Mouse (Mus musculus): ENCODE measurements around the gene Mtus2. TPM values are rescaled to one million over a fixed set of nuclear protein-coding genes. Genes with fewer than 3 reads are reported as not detected.

Mtus2 gene
- polyA plus RNA-seq, 1 experiment from 2014 or later = 53.9 TPM

DNA sequence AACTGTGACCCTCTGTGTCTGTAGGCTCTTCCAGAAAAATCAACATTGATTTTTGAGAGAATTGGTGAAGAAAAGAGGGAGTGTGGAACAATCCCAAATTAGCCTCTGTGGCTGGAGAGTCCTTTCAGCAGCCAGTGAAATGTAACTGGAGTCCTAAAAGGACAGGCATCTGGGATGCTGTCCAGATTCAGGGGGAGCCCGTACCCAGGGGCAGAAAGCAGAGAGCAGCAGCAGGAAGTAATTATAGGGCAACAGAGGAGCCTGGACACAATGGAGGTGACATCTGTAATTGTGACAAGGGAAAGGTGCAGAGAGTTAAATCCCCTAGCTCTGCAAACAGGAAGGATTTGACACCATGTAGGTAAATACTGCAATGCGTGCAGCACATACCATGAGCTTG lies 291.1 kb downstream of the Mtus2 start:
- Histone ChIP-seq H3K4me2 (ENCODE audit: low read depth, low read length) (no peak overlapping the region), H3K9ac (replicated peaks; ENCODE audit: low read depth, low read length) (no peak overlapping the region), H3K27me3 (ENCODE audit: control insufficient read depth, insufficient read depth, low read length) (no peaks in the 10 kb centered on the region), H3K36me3 (ENCODE audit: control insufficient read depth, insufficient read depth, low read length) (no peaks in the 10 kb centered on the region), H3K4me1 (ENCODE audit: control insufficient read depth, insufficient read depth, low read length) (no peaks in the 10 kb centered on the region), H3K4me3 (ENCODE audit: low read depth, low read length) (no peak overlapping the region), H3K27ac (ENCODE audit: low read depth, low read length) (no peak overlapping the region), H3K9me3 (ENCODE audit: control insufficient read depth, low read length) (no peaks in the 10 kb centered on the region)
- 67% methylated on average over 2 of the region's 2 CpGs for WGBS
- ATAC-seq (ENCODE audit: low read depth) = no peak

DNA sequence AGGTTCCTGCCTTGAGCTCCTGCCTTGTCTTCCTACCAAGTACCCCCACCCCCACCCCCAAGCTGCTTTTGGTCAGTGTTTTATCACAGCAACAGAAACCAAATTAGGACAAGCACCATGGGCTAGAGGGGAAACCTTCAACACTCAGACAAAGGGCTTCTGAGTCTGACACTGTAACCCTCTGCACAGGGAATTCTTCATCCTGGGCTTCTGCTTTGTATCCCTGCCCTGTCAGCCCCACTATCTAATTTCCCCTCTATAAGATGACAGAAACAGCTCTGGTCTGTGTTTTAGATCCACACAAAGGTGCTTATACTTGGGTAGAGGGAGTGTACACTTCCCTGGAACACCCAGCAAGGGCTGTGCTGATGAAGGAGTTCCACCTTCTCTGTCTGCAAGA lies 294.7 kb downstream of the Mtus2 start:
- Histone ChIP-seq H3K4me1 (ENCODE audit: control insufficient read depth, insufficient read depth, low read length) (no peaks in the 10 kb centered on the region), H3K4me2 (ENCODE audit: low read depth, low read length) (no peak overlapping the region), H3K27me3 (ENCODE audit: control insufficient read depth, insufficient read depth, low read length) (no peaks in the 10 kb centered on the region), H3K27ac (ENCODE audit: low read depth, low read length) (no peak overlapping the region), H3K9ac (replicated peaks; ENCODE audit: low read depth, low read length) (no peak overlapping the region), H3K9me3 (ENCODE audit: control insufficient read depth, low read length) (no peaks in the 10 kb centered on the region), H3K36me3 (ENCODE audit: control insufficient read depth, insufficient read depth, low read length) (no peaks in the 10 kb centered on the region), H3K4me3 (ENCODE audit: low read depth, low read length) (no peak overlapping the region)
- ATAC-seq (ENCODE audit: low read depth) = no peak

GRCm38 (mm10) chr5:148262016-148262415 lies 304.9 kb downstream of the Mtus2 start:
- no peaks in the 10 kb centered on the region for H3K36me3 ChIP-seq (ENCODE audit: control insufficient read depth, insufficient read depth, low read length)
- H3K4me1 ChIP-seq (ENCODE audit: control insufficient read depth, insufficient read depth, low read length) = no peaks in the 10 kb centered on the region
- H3K9ac ChIP-seq (replicated peaks; ENCODE audit: low read depth, low read length) = no peak overlapping the region
- H3K9me3 ChIP-seq (ENCODE audit: control insufficient read depth, low read length) = no peaks in the 10 kb centered on the region
- no peak for ATAC-seq (ENCODE audit: low read depth)
- no peak overlapping the region for H3K4me3 ChIP-seq (ENCODE audit: low read depth, low read length)
- no peak overlapping the region for H3K4me2 ChIP-seq (ENCODE audit: low read depth, low read length)
- no peak overlapping the region for H3K27ac ChIP-seq (ENCODE audit: low read depth, low read length)
- no peaks in the 10 kb centered on the region for H3K27me3 ChIP-seq (ENCODE audit: control insufficient read depth, insufficient read depth, low read length)
- WGBS = 88% methylated on average over 7 of the region's 7 CpGs

- Histone ChIP-seq H3K27me3 (ENCODE audit: control insufficient read depth, insufficient read depth, low read length) (no peaks in the 10 kb centered on the region), H3K27ac (ENCODE audit: low read depth, low read length) (peak overlapping the region; percentile 16; the same call in 1 of the 2 replicates), H3K4me1 (ENCODE audit: control insufficient read depth, insufficient read depth, low read length) (no peaks in the 10 kb centered on the region), H3K9ac (replicated peaks; ENCODE audit: low read depth, low read length) (peak overlapping the region; percentile 41), H3K4me2 (ENCODE audit: low read depth, low read length) (peak overlapping the region; percentile 54), H3K36me3 (ENCODE audit: control insufficient read depth, insufficient read depth, low read length) (no peaks in the 10 kb centered on the region), H3K9me3 (ENCODE audit: control insufficient read depth, low read length) (no peaks in the 10 kb centered on the region), H3K4me3 (ENCODE audit: low read depth, low read length) (peak overlapping the region; percentile 44)
- ATAC-seq (ENCODE audit: low read depth) = peak; percentile 73
- 1% methylated on average over 31 of the region's 32 CpGs for WGBS
Measured at GRCm38 (mm10) chr5:148264819-148265707, 307.9 kb downstream of the Mtus2 start.

DNA sequence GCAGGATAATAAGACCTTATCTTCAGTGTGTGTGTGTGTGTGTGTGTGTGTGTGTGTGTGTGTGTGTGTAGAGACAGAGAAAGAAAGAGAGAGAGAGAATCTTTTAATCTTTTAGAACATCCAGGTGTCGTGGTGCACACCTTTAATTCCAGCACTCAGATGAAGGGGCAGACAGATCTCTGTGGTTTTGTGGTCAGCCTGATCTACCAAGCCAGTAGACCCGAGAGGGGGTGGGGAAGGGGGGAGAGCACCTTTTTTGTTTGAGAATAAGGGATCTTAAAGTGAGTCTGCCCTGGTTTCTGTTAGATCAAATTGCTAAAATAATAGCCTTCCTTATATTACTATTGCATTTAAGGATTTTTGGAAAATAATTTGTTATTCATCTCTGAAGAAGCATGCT lies 309.7 kb downstream of the Mtus2 start:
- no peaks in the 10 kb centered on the region for H3K27me3 ChIP-seq (ENCODE audit: control insufficient read depth, insufficient read depth, low read length)
- no peak overlapping the region for H3K27ac ChIP-seq (ENCODE audit: low read depth, low read length)
- no peak overlapping the region for H3K4me2 ChIP-seq (ENCODE audit: low read depth, low read length)
- H3K9ac ChIP-seq (replicated peaks; ENCODE audit: low read depth, low read length) = no peak overlapping the region
- no peak for ATAC-seq (ENCODE audit: low read depth)
- H3K4me1 ChIP-seq (ENCODE audit: control insufficient read depth, insufficient read depth, low read length) = no peaks in the 10 kb centered on the region
- WGBS = 76% methylated on average over 2 of the region's 2 CpGs
- H3K36me3 ChIP-seq (ENCODE audit: control insufficient read depth, insufficient read depth, low read length) = no peaks in the 10 kb centered on the region
- H3K9me3 ChIP-seq (ENCODE audit: control insufficient read depth, low read length) = no peaks in the 10 kb centered on the region
- H3K4me3 ChIP-seq (ENCODE audit: low read depth, low read length) = no peak overlapping the region

- 69% methylated on average over 4 of the region's 4 CpGs for WGBS
- no peak overlapping the region for H3K9ac ChIP-seq (replicated peaks; ENCODE audit: low read depth, low read length)
- H3K36me3 ChIP-seq (ENCODE audit: control insufficient read depth, insufficient read depth, low read length) = no peaks in the 10 kb centered on the region
- ATAC-seq (ENCODE audit: low read depth) = no peak
- no peaks in the 10 kb centered on the region for H3K27me3 ChIP-seq (ENCODE audit: control insufficient read depth, insufficient read depth, low read length)
- H3K27ac ChIP-seq (ENCODE audit: low read depth, low read length) = no peak overlapping the region
- H3K4me3 ChIP-seq (ENCODE audit: low read depth, low read length) = no peak overlapping the region
- H3K4me1 ChIP-seq (ENCODE audit: control insufficient read depth, insufficient read depth, low read length) = no peaks in the 10 kb centered on the region
- H3K9me3 ChIP-seq (ENCODE audit: control insufficient read depth, low read length) = no peaks in the 10 kb centered on the region
- no peak overlapping the region for H3K4me2 ChIP-seq (ENCODE audit: low read depth, low read length)
Measured at GRCm38 (mm10) chr5:148267446-148267845, 310.3 kb downstream of the Mtus2 start.

- Histone ChIP-seq H3K4me1 (ENCODE audit: control insufficient read depth, insufficient read depth, low read length) (no peaks in the 10 kb centered on the region), H3K4me3 (ENCODE audit: low read depth, low read length) (no peak overlapping the region), H3K9ac (replicated peaks; ENCODE audit: low read depth, low read length) (no peak overlapping the region), H3K27ac (ENCODE audit: low read depth, low read length) (no peak overlapping the region), H3K4me2 (ENCODE audit: low read depth, low read length) (no peak overlapping the region), H3K36me3 (ENCODE audit: control insufficient read depth, insufficient read depth, low read length) (no peaks in the 10 kb centered on the region), H3K27me3 (ENCODE audit: control insufficient read depth, insufficient read depth, low read length) (no peaks in the 10 kb centered on the region), H3K9me3 (ENCODE audit: control insufficient read depth, low read length) (no peaks in the 10 kb centered on the region)
- WGBS = 91% methylated on average over 6 of the region's 6 CpGs
- ATAC-seq (ENCODE audit: low read depth) = no peak
Measured at GRCm38 (mm10) chr5:148272065-148272464, 314.9 kb downstream of the Mtus2 start.

DNA sequence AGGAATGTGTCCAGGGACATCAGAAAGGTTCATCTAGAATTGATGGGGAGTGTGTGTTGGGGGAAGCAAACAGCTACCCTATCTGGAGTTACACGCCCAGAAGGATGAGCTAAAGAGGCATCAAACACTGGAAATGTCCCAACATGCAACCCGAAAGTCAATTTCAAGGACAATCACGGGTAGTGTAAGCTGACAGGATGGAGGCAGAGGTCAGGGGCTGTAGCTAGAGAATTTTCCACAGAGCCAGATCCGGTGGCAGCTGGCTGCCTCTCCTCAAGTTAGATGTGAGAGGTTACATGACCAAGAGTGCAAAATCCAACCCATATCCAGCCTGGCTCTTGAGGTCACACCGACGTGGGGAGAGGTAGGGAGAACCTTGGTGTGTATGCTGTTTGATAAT lies 315.7 kb downstream of the Mtus2 start:
- 92% methylated on average over 6 of the region's 6 CpGs for WGBS
- ATAC-seq (ENCODE audit: low read depth) = no peak

GRCm38 (mm10) chr5:148278233-148278632 lies 321.1 kb downstream of the Mtus2 start:
- Histone ChIP-seq H3K4me3 (ENCODE audit: low read depth, low read length) (no peak overlapping the region), H3K4me2 (ENCODE audit: low read depth, low read length) (no peak overlapping the region), H3K9ac (replicated peaks; ENCODE audit: low read depth, low read length) (no peak overlapping the region), H3K27me3 (ENCODE audit: control insufficient read depth, insufficient read depth, low read length) (no peaks in the 10 kb centered on the region), H3K27ac (ENCODE audit: low read depth, low read length) (no peak overlapping the region), H3K4me1 (ENCODE audit: control insufficient read depth, insufficient read depth, low read length) (no peaks in the 10 kb centered on the region), H3K36me3 (ENCODE audit: control insufficient read depth, insufficient read depth, low read length) (no peaks in the 10 kb centered on the region), H3K9me3 (ENCODE audit: control insufficient read depth, low read length) (no peaks in the 10 kb centered on the region)
- no peak for ATAC-seq (ENCODE audit: low read depth)
- 86% methylated on average over 8 of the region's 8 CpGs for WGBS

More for the DNA sequence above, 315.7 kb downstream of the Mtus2 start:
- Histone ChIP-seq H3K9ac (replicated peaks; ENCODE audit: low read depth, low read length) (no peak overlapping the region), H3K4me1 (ENCODE audit: control insufficient read depth, insufficient read depth, low read length) (no peaks in the 10 kb centered on the region), H3K36me3 (ENCODE audit: control insufficient read depth, insufficient read depth, low read length) (no peaks in the 10 kb centered on the region), H3K27me3 (ENCODE audit: control insufficient read depth, insufficient read depth, low read length) (no peaks in the 10 kb centered on the region), H3K4me2 (ENCODE audit: low read depth, low read length) (no peak overlapping the region), H3K4me3 (ENCODE audit: low read depth, low read length) (no peak overlapping the region), H3K9me3 (ENCODE audit: control insufficient read depth, low read length) (no peaks in the 10 kb centered on the region), H3K27ac (ENCODE audit: low read depth, low read length) (no peak overlapping the region)

Measured in neural tube, embryonic 14.5 days (tissue).